Mouse (Mus musculus) stomach, embryonic 14.5 days (tissue): Measurements from ENCODE around the gene 1700020L24Rik. TPM values are rescaled to one million over a fixed set of nuclear protein-coding genes. Genes with fewer than 3 reads are reported as not detected.

Experiments
- ATAC-seq: fragments of 200-750 bp; cut with Nextera tagmentation; 2 replicates; pipeline ENCODE4 v1.8.0; 2017; ENCODE audit warnings: low read depth, moderate TSS enrichment; ENCODE audit not compliant: insufficient number of reproducible peaks, insufficient read depth, low FRiP score
- H3K27ac ChIP-seq: fragments of 300-500 bp; sonication (generic); 2 replicates; pipeline ENCODE4 v1.5.1; 2014; ENCODE audit warnings: mild to moderate bottlenecking, low read length, moderate library complexity, mixed read lengths
- H3K27me3 ChIP-seq: fragments of 300-500 bp; sonication (generic); 2 replicates; pipeline ENCODE4 v1.6.1; 2014; ENCODE audit warnings: low read length, control low read depth, mixed read lengths; ENCODE audit not compliant: control insufficient read depth, insufficient read depth
- H3K36me3 ChIP-seq: fragments of 300-500 bp; sonication (generic); 2 replicates; pipeline ENCODE4 v1.6.1; 2014; ENCODE audit warnings: mild to moderate bottlenecking, control low read depth, low read length, moderate library complexity, mixed read lengths; ENCODE audit not compliant: control insufficient read depth, insufficient read depth
- H3K4me1 ChIP-seq: fragments of 300-500 bp; sonication (generic); 2 replicates; pipeline ENCODE4 v1.6.1; 2014; ENCODE audit warnings: low read length, control low read depth, mixed read lengths; ENCODE audit not compliant: control insufficient read depth, insufficient read depth
- H3K4me2 ChIP-seq: fragments of 300-500 bp; sonication (generic); replicated peaks from 2 replicates; pipeline ENCODE4 v1.6.1; 2014; ENCODE audit warnings: low read depth, low read length, control low read depth
- H3K4me3 ChIP-seq: fragments of 300-500 bp; sonication (generic); 2 replicates; pipeline ENCODE4 v1.5.1; 2014; ENCODE audit warnings: low read depth, low read length, control low read depth
- H3K9ac ChIP-seq: fragments of 300-500 bp; sonication (generic); replicated peaks from 2 replicates; pipeline ENCODE4 v1.6.1; 2014; ENCODE audit warnings: low read depth, mild to moderate bottlenecking, control low read depth, low read length, moderate library complexity, mixed read lengths
- H3K9me3 ChIP-seq: fragments of 300-500 bp; sonication (generic); 2 replicates; pipeline ENCODE4 v1.6.1; 2016; ENCODE audit warnings: low read depth, low read length, control low read depth; ENCODE audit not compliant: control insufficient read depth
- whole genome bisulfite sequencing: fragments of 180-500 bp; shearing (Covaris S2); extraction: QIAGEN DNeasy Blood & Tissue Kit; methylation state at CpG from one replicate; pipeline ENCODE4 v1.1.7; 2014; 5-methylcytosine and 5-hydroxymethylcytosine counted together
- polyA plus RNA-seq: library from polyadenylated mRNA; unstranded; fragments of >200 nt; fragmentation: Nextera tagmentation; extraction: Ambion mirVana; gene quantifications from 2 replicates; pipeline ENCODE4 v1.2.1, GENCODE M21; 2014

Gene 1700020L24Rik
- polyA plus RNA-seq, 1 experiment from 2014 or later, result 1.5 TPM

- Histone ChIP-seq H3K36me3 (no peaks in the 10 kb centered on the region), H3K9me3 (no peaks in the 10 kb centered on the region), H3K27me3 (no peaks in the 10 kb centered on the region), H3K27ac (peak overlapping the region; percentile 61; the same call in 1 of the 2 replicates), H3K4me3 (no peak overlapping the region), H3K4me1 (peaks cover 24% of the 10 kb centered on the region), H3K9ac (0 out of 2 replicates have a peak overlapping the region, but pooled peaks have one; percentile 10), H3K4me2 (no peak overlapping the region)
- WGBS, result 10% methylated on average over 4 of the region's 4 CpGs
- ATAC-seq, result no peak
Observed at GRCm38 (mm10) chr11:83454548-83454947, 17.1 kb downstream of the 1700020L24Rik start.

DNA sequence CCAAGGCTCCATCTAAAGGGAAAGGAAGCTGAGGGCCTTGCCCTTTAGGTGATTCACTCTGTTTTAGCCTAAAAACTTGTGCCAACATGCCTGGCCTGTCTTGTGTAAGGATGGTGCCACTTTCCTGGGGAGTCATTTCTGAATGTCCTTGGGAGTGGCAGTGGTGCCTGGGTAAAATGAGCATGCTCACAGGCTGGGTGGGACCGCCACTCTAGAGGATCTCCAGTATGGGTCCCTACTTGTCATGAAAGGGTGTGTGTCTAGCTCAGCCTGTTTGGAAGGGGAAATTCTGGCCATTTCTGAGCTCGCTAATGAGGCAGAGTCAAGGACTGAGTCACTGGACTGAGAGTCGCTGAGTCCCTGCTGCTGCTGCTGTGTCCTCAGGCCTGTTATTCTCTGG is 18.1 kb downstream of the 1700020L24Rik start:
- Histone ChIP-seq H3K36me3 (no peaks in the 10 kb centered on the region), H3K4me3 (no peak overlapping the region), H3K27me3 (no peaks in the 10 kb centered on the region), H3K27ac (peak overlapping the region; percentile 52; the same call in 1 of the 2 replicates), H3K4me2 (no peak overlapping the region), H3K9ac (no peak overlapping the region), H3K4me1 (peaks cover 24% of the 10 kb centered on the region), H3K9me3 (no peaks in the 10 kb centered on the region)
- peak; percentile 14; the same call in 1 of the 2 replicates for ATAC-seq
- 67% methylated on average over 3 of the region's 3 CpGs for WGBS

DNA sequence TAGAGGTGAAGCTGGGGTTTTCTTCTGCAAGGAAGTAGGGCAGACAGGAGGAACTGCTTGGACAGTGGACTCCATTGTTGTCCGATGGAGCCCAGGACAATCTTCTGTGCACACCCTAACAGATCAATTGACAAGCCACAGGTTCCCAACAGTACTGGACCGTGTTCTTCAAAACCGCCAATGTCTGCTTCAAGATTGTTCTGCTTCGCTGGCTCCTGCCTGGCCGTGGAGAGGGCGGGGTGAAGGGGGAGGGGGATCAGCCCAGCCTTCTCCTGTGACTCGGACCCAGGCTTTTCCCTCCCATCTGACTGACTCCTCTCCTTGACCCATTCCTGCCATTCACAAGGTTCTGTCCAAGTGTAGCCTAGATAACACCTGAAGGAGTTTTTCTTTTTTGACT is 19.8 kb downstream of the 1700020L24Rik start:
- H3K9ac ChIP-seq, result no peak overlapping the region
- ATAC-seq, result no peak
- WGBS, result 54% methylated on average over 7 of the region's 7 CpGs
- no peaks in the 10 kb centered on the region for H3K9me3 ChIP-seq
- H3K27me3 ChIP-seq, result no peaks in the 10 kb centered on the region
- no peak overlapping the region for H3K4me3 ChIP-seq
- no peak overlapping the region for H3K4me2 ChIP-seq
- H3K27ac ChIP-seq, result no peak overlapping the region; the same call in 1 of the 2 replicates
- H3K36me3 ChIP-seq, result no peaks in the 10 kb centered on the region
- peaks cover 24% of the 10 kb centered on the region for H3K4me1 ChIP-seq

GRCm38 (mm10) chr11:83457912-83458601 is 20.6 kb downstream of the 1700020L24Rik start:
- peaks cover 24% of the 10 kb centered on the region for H3K4me1 ChIP-seq
- WGBS, result 55% methylated on average over 9 of the region's 9 CpGs
- peak overlapping the region; percentile 21; the same call in 1 of the 2 replicates for H3K27ac ChIP-seq
- no peak overlapping the region for H3K9ac ChIP-seq
- H3K4me2 ChIP-seq, result no peak overlapping the region
- peaks cover under 1% of the 10 kb centered on the region; the same call in 1 of the 2 replicates for H3K27me3 ChIP-seq
- no peaks in the 10 kb centered on the region for H3K9me3 ChIP-seq
- no peak for ATAC-seq
- no peaks in the 10 kb centered on the region for H3K36me3 ChIP-seq
- no peak overlapping the region for H3K4me3 ChIP-seq

GRCm38 (mm10) chr11:83461462-83462027 is 24.1 kb downstream of the 1700020L24Rik start:
- no peak overlapping the region for H3K9ac ChIP-seq
- 73% methylated on average over 10 of the region's 10 CpGs for WGBS
- no peak overlapping the region for H3K4me3 ChIP-seq

GRCm38 (mm10) chr11:83462711-83463244 is 25.3 kb downstream of the 1700020L24Rik start, which contains the start of gene Mmp28:
Gene Mmp28, minus strand, starts transcription at chr11:83463071.
- WGBS, result under 1% methylated on average over 42 of the region's 42 CpGs

More at GRCm38 (mm10) chr11:83461462-83462027, 24.1 kb downstream of the 1700020L24Rik start:
- H3K27ac ChIP-seq, result no peak overlapping the region
- H3K27me3 ChIP-seq, result peaks cover 6% of the 10 kb centered on the region
- no peak for ATAC-seq
- peak overlapping the region; percentile 92; the same call in 1 of the 2 replicates for H3K4me2 ChIP-seq
- no peaks in the 10 kb centered on the region for H3K36me3 ChIP-seq
- H3K9me3 ChIP-seq, result no peaks in the 10 kb centered on the region
- peaks cover 11% of the 10 kb centered on the region; the same call in 1 of the 2 replicates for H3K4me1 ChIP-seq

GRCm38 (mm10) chr11:83465976-83466375 is 28.5 kb downstream of the 1700020L24Rik start:
- Histone ChIP-seq H3K4me2 (no peak overlapping the region), H3K27me3 (peaks cover 6% of the 10 kb centered on the region), H3K9me3 (no peaks in the 10 kb centered on the region), H3K27ac (no peak overlapping the region; the same call in 1 of the 2 replicates), H3K36me3 (no peaks in the 10 kb centered on the region), H3K4me3 (no peak overlapping the region), H3K9ac (no peak overlapping the region), H3K4me1 (no peaks in the 10 kb centered on the region; the same call in 1 of the 2 replicates)
- 20% methylated on average over 2 of the region's 2 CpGs for WGBS
- no peak for ATAC-seq

More at GRCm38 (mm10) chr11:83462711-83463244, 25.3 kb downstream of the 1700020L24Rik start, which contains the start of gene Mmp28:
- peak; percentile 51; the same call in 1 of the 2 replicates for ATAC-seq
- Histone ChIP-seq H3K4me2 (peak within 1 kb of the TSS; percentile 92), H3K9ac (peak within 1 kb of the TSS; percentile 55), H3K27me3 (peaks cover 6% of the 10 kb centered on the region), H3K9me3 (no peaks in the 10 kb centered on the region), H3K27ac (no peak within 1 kb of the TSS), H3K4me3 (peak within 1 kb of the TSS; percentile 53), H3K36me3 (no peaks in the 10 kb centered on the region), H3K4me1 (peaks cover 7% of the 10 kb centered on the region; the same call in 1 of the 2 replicates)

GRCm38 (mm10) chr11:83467120-83467652 is 29.7 kb downstream of the 1700020L24Rik start:
- H3K27me3 ChIP-seq, result peaks cover 6% of the 10 kb centered on the region
- 0 out of 2 replicates have a peak, but pooled peaks have one; percentile 16 for ATAC-seq
- WGBS, result 57% methylated on average over 11 of the region's 11 CpGs
- no peak overlapping the region for H3K9ac ChIP-seq
- no peaks in the 10 kb centered on the region for H3K9me3 ChIP-seq
- no peak overlapping the region for H3K4me2 ChIP-seq
- H3K36me3 ChIP-seq, result no peaks in the 10 kb centered on the region
- H3K4me3 ChIP-seq, result no peak overlapping the region
- no peak overlapping the region for H3K27ac ChIP-seq
- H3K4me1 ChIP-seq, result no peaks in the 10 kb centered on the region; the same call in 1 of the 2 replicates
